Mouse (Mus musculus) brown adipose tissue, adult 24 weeks (tissue): ENCODE data around the gene Ppard. TPM values are rescaled to one million over a fixed set of nuclear protein-coding genes. Genes with fewer than 3 reads are reported as not detected.

ENCODE experiments used
- H3K27ac ChIP-seq: fragments of 200-500 bp; replicated peaks from 2 replicates; pipeline ENCODE4 v1.5.1; 2012; ENCODE audit warnings: low read depth, mild to moderate bottlenecking, low read length
- H3K4me1 ChIP-seq: fragments of 200-500 bp; 2 replicates; pipeline ENCODE4 v1.6.1; 2012; ENCODE audit warnings: low read length, mixed read lengths; ENCODE audit not compliant: control insufficient read depth, insufficient read depth, insufficient read length
- H3K4me3 ChIP-seq: fragments of 200-500 bp; 2 replicates; pipeline ENCODE4 v1.5.1; 2012; ENCODE audit warnings: low read depth, mild to moderate bottlenecking, low read length, moderate library complexity; ENCODE audit not compliant: insufficient read depth
- polyA plus RNA-seq: library from polyadenylated mRNA; stranded (reverse); fragments of >200 nt; gene quantifications from 2 replicates; pipeline ENCODE4 v1.2.4, GENCODE M21; 2012; ENCODE audit not compliant: missing spikeins, insufficient read depth, insufficient read length

Gene Ppard
- polyA plus RNA-seq, 1 experiment = 15.2 TPM

GRCm38 (mm10) chr17:28299669-28300320 lies 67.3 kb downstream of the Ppard start:
- Histone ChIP-seq H3K4me1 (no peaks in the 10 kb centered on the region), H3K4me3 (no peak overlapping the region), H3K27ac (0 out of 2 replicates have a peak overlapping the region, but pooled peaks have one; percentile 39)

DNA sequence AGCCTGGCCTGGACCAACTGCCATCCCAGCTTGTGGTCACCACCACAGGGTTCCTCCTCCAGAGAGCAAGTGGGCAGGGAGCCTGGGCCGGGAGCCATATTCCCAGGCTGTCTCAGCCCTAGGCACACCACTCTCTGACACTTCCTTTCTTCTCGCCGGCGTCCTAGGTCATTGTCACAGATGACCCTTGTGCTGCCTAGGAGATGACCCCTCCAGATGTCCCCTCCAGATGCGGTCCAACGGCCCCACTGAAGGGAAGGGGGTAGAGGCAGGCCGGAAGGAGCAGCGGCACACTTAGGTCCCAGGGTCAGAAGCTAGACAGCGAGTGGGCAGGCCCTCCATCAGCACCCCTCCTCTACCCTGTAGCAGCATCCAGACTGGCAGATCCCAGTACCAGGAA lies 67.8 kb downstream of the Ppard start:
- Histone ChIP-seq H3K4me3 (no peak overlapping the region), H3K4me1 (no peaks in the 10 kb centered on the region), H3K27ac (0 out of 2 replicates have a peak overlapping the region, but pooled peaks have one; percentile 39)

GRCm38 (mm10) chr17:28300850-28301249 lies 68.3 kb downstream of the Ppard start:
- Histone ChIP-seq H3K4me1 (no peaks in the 10 kb centered on the region), H3K4me3 (no peak overlapping the region), H3K27ac (no peak overlapping the region)

DNA sequence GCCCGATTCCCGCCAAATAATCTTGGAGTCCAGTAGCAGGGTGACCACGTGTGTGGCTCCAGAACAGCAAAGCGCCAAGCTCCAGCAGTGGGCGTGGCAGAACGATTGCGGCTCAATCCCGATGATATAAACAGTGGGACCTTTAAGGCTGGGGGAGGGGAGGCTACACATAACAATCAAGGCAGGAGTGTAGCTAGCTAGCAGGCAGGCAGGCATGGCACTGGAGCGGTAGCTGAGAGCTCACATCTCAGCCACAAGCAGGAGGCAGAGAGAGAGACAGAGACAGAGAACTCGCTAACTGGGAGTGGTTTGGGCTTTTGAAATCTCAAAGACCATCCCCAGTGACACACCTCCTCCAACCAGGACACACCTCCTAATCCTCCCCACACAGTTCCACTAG lies 72.7 kb downstream of the Ppard start:
- H3K4me1 ChIP-seq = no peaks in the 10 kb centered on the region
- H3K27ac ChIP-seq = no peak overlapping the region
- no peak overlapping the region for H3K4me3 ChIP-seq

GRCm38 (mm10) chr17:28308297-28309195 lies 76.0 kb downstream of the Ppard start:
- Histone ChIP-seq H3K4me1 (no peaks in the 10 kb centered on the region), H3K27ac (no peak overlapping the region), H3K4me3 (peak overlapping the region; percentile 32)

GRCm38 (mm10) chr17:28310831-28311230 lies 78.3 kb downstream of the Ppard start:
- Histone ChIP-seq H3K4me3 (no peak overlapping the region), H3K27ac (no peak overlapping the region), H3K4me1 (peaks cover 3% of the 10 kb centered on the region; the same call in 1 of the 2 replicates)

GRCm38 (mm10) chr17:28311366-28312132 lies 79.0 kb downstream of the Ppard start:
- Histone ChIP-seq H3K4me1 (peaks cover 3% of the 10 kb centered on the region; the same call in 1 of the 2 replicates), H3K4me3 (no peak overlapping the region), H3K27ac (no peak overlapping the region)

- Histone ChIP-seq H3K4me3 (peak overlapping the region; percentile 52), H3K27ac (no peak overlapping the region), H3K4me1 (peaks cover 3% of the 10 kb centered on the region; the same call in 1 of the 2 replicates)
These were observed 80.0 kb downstream of the Ppard start for GRCm38 (mm10) chr17:28312232-28313211.

DNA sequence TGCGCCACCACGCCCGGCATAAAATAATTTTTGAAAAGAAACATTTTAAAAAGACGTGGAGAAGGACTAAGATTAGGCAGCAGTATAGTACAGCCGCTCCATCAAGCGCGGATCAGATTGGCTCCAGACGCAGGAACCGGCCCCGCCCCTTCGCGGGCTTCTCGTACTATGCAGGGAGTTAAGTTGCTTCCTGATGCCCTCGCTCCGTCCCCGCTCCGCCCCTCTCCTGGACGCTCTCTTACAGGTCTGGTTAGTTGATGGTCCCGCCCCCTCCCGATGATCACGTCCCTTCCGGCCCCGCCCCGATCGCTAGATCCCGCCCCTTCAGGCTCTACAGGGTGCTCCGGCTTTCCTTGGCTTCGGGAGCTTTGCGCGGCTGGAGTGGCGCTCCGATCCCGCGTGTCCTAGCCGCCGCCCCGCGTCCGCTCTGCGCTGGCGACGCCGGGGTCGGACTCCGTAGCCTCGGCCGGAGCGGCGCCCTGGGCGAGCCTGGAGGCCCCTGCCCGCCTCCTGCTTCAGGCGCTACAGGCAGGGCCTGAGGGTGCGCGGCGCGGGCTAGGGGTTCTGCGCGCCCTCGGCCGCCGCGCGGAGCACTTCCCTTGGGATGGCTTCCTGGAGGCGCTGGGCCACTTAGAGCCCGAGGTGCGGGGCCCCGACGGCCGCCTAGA lies 80.8 kb downstream of the Ppard start, which contains the start of gene Fance:
Fance (plus strand) TSS at position 308 of the 668 bp plus-strand sequence.
- peaks cover 3% of the 10 kb centered on the region; the same call in 1 of the 2 replicates for H3K4me1 ChIP-seq
- peak within 1 kb of the TSS; percentile 89 for H3K4me3 ChIP-seq

DNA sequence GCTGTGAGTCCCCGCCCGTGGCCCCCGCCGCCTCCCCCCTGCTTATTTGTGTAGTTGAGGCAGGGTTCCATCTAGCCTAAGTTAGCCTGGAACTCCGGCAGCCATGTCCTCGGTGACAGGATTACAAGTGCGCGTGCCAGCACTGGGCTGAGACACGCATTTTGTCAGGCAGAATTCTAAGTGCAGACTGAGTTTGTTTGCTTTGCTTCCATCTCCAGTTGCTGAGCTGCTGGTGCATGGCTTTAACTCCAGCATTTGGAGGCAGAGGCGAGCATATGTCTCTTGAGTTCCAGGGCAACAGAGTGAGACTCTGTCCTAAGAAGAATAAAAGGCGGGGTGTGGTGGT lies 81.4 kb downstream of the Ppard start:
- Histone ChIP-seq H3K27ac (no peak overlapping the region), H3K4me1 (peaks cover 3% of the 10 kb centered on the region; the same call in 1 of the 2 replicates), H3K4me3 (peak overlapping the region; percentile 89)

More for the DNA sequence above, 80.8 kb downstream of the Ppard start, which contains the start of gene Fance:
- H3K27ac ChIP-seq = peak within 1 kb of the TSS; percentile 41

- Histone ChIP-seq H3K4me3 (no peak overlapping the region), H3K27ac (no peak overlapping the region), H3K4me1 (peaks cover 3% of the 10 kb centered on the region; the same call in 1 of the 2 replicates)
These were observed 83.2 kb downstream of the Ppard start for GRCm38 (mm10) chr17:28315611-28316160.

DNA sequence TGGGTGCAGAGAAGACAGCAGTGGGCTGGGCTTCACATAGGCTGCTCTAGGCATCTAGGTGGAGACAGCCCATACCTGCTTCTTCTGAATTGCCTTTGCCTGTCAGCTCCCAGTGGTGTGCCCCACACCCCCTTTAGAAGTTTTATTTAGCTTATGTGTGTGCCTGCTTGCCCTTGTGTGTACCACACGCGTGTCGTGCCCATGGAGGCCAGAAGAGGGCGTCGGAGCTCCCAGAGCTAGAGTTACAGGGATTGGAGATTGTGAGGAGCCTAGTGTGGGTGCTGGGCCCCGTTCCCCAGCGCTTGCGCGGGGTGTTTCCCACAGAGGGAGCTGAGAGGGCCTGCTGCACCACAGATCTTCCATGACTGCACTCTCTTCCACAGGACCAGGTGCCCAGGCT lies 84.0 kb downstream of the Ppard start:
- Histone ChIP-seq H3K4me3 (no peak overlapping the region), H3K27ac (no peak overlapping the region), H3K4me1 (peaks cover 3% of the 10 kb centered on the region; the same call in 1 of the 2 replicates)

DNA sequence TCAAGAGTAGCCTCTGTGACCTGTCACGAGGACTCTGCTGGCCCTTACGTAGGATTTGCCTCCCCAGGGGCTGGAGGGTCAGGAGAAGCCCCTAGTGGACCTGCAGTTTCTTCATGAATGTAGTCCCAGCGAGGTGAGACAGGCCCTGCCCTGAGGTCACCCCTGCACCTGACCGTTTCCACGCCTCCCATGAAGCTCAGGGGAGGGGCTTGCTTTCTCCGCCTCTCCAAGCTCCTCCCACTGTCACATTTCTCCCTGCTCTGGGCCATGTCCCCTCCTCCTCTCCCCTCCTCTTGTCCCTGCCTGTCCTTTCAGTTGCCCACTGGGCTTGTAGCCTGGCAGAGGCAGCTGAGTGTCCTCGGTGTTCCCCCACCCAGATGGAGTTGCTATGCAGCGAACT lies 84.6 kb downstream of the Ppard start:
- Histone ChIP-seq H3K4me3 (no peak overlapping the region), H3K27ac (no peak overlapping the region), H3K4me1 (peaks cover 3% of the 10 kb centered on the region; the same call in 1 of the 2 replicates)
